In the genomic region with DNA sequence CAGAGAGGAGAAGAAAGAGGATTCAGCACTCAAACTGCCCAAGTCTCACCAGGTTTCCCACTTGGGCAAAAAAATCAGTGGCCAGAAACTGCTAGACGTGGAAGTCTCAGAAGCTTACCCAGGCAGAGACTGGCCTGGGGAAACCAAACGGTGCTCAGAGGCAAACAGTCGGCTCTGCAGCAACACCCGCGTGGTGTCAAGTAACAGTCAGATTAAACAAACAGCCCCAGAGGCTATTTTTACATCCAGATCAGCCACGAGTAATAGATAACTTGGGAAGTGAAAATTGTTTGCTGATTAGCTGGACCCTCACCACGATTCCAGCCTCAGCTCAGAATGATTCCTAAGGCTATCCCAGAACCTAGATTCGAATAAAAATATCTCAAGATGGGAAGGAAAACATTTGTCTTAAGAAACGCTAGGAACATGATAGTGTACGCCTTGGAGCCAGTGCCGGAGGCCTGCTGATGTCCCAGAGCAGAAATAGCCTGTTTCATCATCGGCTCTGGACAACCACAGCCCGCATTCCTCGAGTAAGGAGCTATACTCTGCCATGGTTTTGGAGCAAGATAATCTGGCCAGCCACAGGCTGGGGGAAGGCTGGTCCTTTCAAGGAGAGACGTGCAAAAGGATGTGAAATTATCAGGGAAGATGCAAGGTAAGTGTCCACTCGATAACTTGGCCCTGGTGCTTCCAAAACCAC, we compare ENCODE assay signal across 10 mouse cellular contexts. TPM values are rescaled to one million over a fixed set of nuclear protein-coding genes. Genes with fewer than 3 reads are reported as not detected.
A peak's percentile ranks its signal among the peaks of the same experiment; 100 is the strongest.
DNase-seq lines count a peak whose midpoint lies in the region; ATAC-seq and TF ChIP-seq lines count a peak whose summit lies in the region.
"Had no signal": no experiment of that assay in that cellular context is flagged by ENCODE, and none has a peak within 500 bp of the region (broad histone marks: within the 10 kb centered on the region; RNA-seq: fewer than 3 reads in every experiment).

A gene (minus strand): TSS at position 170 of the 703 bp plus-strand sequence.

- no peak within 1 kb of the TSS for H3K27ac ChIP-seq in kidney, embryonic 16.5 days (ENCODE audit: low read length)
- H3K27ac ChIP-seq in kidney, adult 2 months (ENCODE audit: insufficient read depth, low read depth, low read length): no peak within 1 kb of the TSS
- H3K27ac ChIP-seq in heart, postnatal 0 days (ENCODE audit: low read depth): peak within 1 kb of the TSS; percentile 97

- H3K27me3 ChIP-seq in kidney, embryonic 16.5 days (ENCODE audit: insufficient read depth, low read length): no peaks in the 10 kb centered on the region
- no peaks in the 10 kb centered on the region for H3K27me3 ChIP-seq in kidney, adult 2 months (replicated peaks; ENCODE audit: control insufficient read depth, insufficient read depth, low read length)
- H3K27me3 ChIP-seq in heart, postnatal 0 days (ENCODE audit: control insufficient read depth, insufficient read depth, low read length): no peaks in the 10 kb centered on the region

- no peaks in the 10 kb centered on the region for H3K36me3 ChIP-seq in kidney, embryonic 16.5 days (ENCODE audit: insufficient read depth, low read length)
- H3K36me3 ChIP-seq in kidney, adult 2 months (ENCODE audit: control insufficient read depth, insufficient read depth, low read length): no peaks in the 10 kb centered on the region
- no peaks in the 10 kb centered on the region for H3K36me3 ChIP-seq in heart, postnatal 0 days (replicated peaks; ENCODE audit: control insufficient read depth, insufficient read depth, low read length)

- TF ChIP-seq POLR2A in kidney, adult 2 months (IDR thresholded peaks at IDR 0.05; ENCODE audit: low read depth, low read length): no peak

- H3K4me1 ChIP-seq in kidney, embryonic 16.5 days (ENCODE audit: insufficient read depth, low read length): peaks cover 21% of the 10 kb centered on the region
- H3K4me1 ChIP-seq in kidney, adult 2 months (ENCODE audit: control insufficient read depth, insufficient read depth, low read length): no peaks in the 10 kb centered on the region; the same call in 1 of the 2 replicates
- peaks cover 20% of the 10 kb centered on the region for H3K4me1 ChIP-seq in heart, postnatal 0 days (ENCODE audit: control insufficient read depth, insufficient read depth)

- 34% methylated on average over 16 of the region's 16 CpGs for WGBS in kidney, embryonic 16.5 days
- 56% methylated on average over 16 of the region's 16 CpGs for WGBS in kidney, adult 2 months
- WGBS in heart, postnatal 0 days: 10% methylated on average over 16 of the region's 16 CpGs

- H3K4me2 ChIP-seq in kidney, embryonic 16.5 days (replicated peaks; ENCODE audit: low read depth, low read length): peak within 1 kb of the TSS; percentile 35
- peak within 1 kb of the TSS; percentile 71 for H3K4me2 ChIP-seq in heart, postnatal 0 days (ENCODE audit: low read depth, low read length)

- H3K9ac ChIP-seq in kidney, embryonic 16.5 days (replicated peaks; ENCODE audit: low read length): no peak within 1 kb of the TSS
- H3K9ac ChIP-seq in heart, postnatal 0 days (replicated peaks; ENCODE audit: low read depth, low read length): peak within 1 kb of the TSS; percentile 74

- no peak for TF ChIP-seq CTCF in kidney, adult 2 months (conservative IDR thresholded peaks at IDR 0.05; ENCODE audit: insufficient read depth, insufficient read length, low read depth, low read length)
- no peak for TF ChIP-seq CTCF in heart, postnatal 0 days (IDR thresholded peaks at IDR 0.05; ENCODE audit: low read depth)

- DNase-seq in kidney, adult 2 months: no peak
- DNase-seq in gastrocnemius, adult 18-20 months (ENCODE audit: low spot score): peak; percentile 76
- DNase-seq in heart, postnatal 0 days (ENCODE audit: low spot score): peak; percentile 88
- DNase-seq in neural tube, embryonic 10.5 days (ENCODE audit: extremely low spot score, low spot score): peak; percentile 19
- no peak for DNase-seq in right cerebral cortex, adult 18-20 months
- DNase-seq in left cerebral cortex, adult 11 months (ENCODE audit: low spot score): no peak
- DNase-seq in thymus, adult 18-20 months: no peak
- DNase-seq: left cerebral cortex, postnatal 4 days; thymus, postnatal 36 days had no signal

- no peak for ATAC-seq in kidney, embryonic 16.5 days (ENCODE audit: low FRiP score, low TSS enrichment)
- ATAC-seq in heart, postnatal 0 days (ENCODE audit: insufficient read depth, low read depth): peak; percentile 82

- TF ChIP-seq EP300 in heart, postnatal 0 days (IDR thresholded peaks at IDR 0.05; ENCODE audit: low read depth): 0 out of 2 replicates have a peak, but pooled peaks have one; percentile 18

- H3K9me3 ChIP-seq in kidney, embryonic 16.5 days (ENCODE audit: low read length): no peaks in the 10 kb centered on the region
- no peaks in the 10 kb centered on the region for H3K9me3 ChIP-seq in heart, postnatal 0 days (replicated peaks; ENCODE audit: control insufficient read depth, low read length)

- no peak within 1 kb of the TSS for H3K4me3 ChIP-seq in kidney, embryonic 16.5 days (ENCODE audit: low read length)
- H3K4me3 ChIP-seq in kidney, adult 2 months (ENCODE audit: insufficient read depth, low read depth, low read length): no peak within 1 kb of the TSS
- peak within 1 kb of the TSS; percentile 60 for H3K4me3 ChIP-seq in heart, postnatal 0 days (ENCODE audit: low read depth, low read length)

RNA-seq across cellular contexts. Expression of the gene that starts here (rescaled TPM):
- polyA plus RNA-seq in kidney, embryonic 16.5 days (2015; fragmentation: Nextera tagmentation; extraction: Ambion mirVana): 0.14 and 0.23 TPM in 2 replicates
- 0.86 TPM in 1 of 2 replicates, not detected in the other for polyA plus RNA-seq in kidney, adult 2 months (2012; rRNA removed)
- 100 to 1,000 TPM; 355 to 389 TPM for total RNA-seq in gastrocnemius, adult 18-20 months (2021)
- 19.4 and 22.8 TPM in 2 replicates for total RNA-seq in heart, postnatal 0 days (2014; rRNA removed; ENCODE audit: low replicate concordance)
- 11.2 and 12.1 TPM in 2 replicates for polyA plus RNA-seq in heart, postnatal 0 days (2015; fragmentation: Nextera tagmentation; extraction: Ambion mirVana)
- total RNA-seq: left cerebral cortex, postnatal 4 days had no signal

Comparison
In these comparisons a context has a peak if more than half of its experiments do, and no peak if none do; other contexts are left out.
1. RNA of the gene that starts here (total RNA-seq): 355 to 389 TPM in gastrocnemius, adult 18-20 months; 19.4 to 22.8 TPM in heart, postnatal 0 days; every median in the first group is over 10 times any median in the second.
2. DNase-seq: peak in gastrocnemius, adult 18-20 months (single experiment), heart, postnatal 0 days (single experiment) and neural tube, embryonic 10.5 days (single experiment); none in kidney, adult 2 months (single experiment), right cerebral cortex, adult 18-20 months (single experiment), left cerebral cortex, adult 11 months (single experiment) and thymus, adult 18-20 months (0 of 2).